Mouse (Mus musculus) ES-E14 (cell line): ENCODE data around the gene Hk1. TPM values are rescaled to one million over a fixed set of nuclear protein-coding genes. Genes with fewer than 3 reads are reported as not detected.

Experiments used
- DNase-seq: peaks from one replicate; pipeline ENCODE4 v3.0.0-alpha.2; 2013; ENCODE audit warnings: low read depth, low spot score
- H3K27ac ChIP-seq: 2 replicates; pipeline ENCODE4 v1.5.1; 2012; ENCODE audit warnings: low read depth, mild to moderate bottlenecking, low read length, moderate library complexity, mixed read lengths; ENCODE audit not compliant: poor library complexity, insufficient read depth, severe bottlenecking
- H3K36me3 ChIP-seq: 2 replicates; pipeline ENCODE4 v1.6.1; 2012; ENCODE audit warnings: mild to moderate bottlenecking, low read length, moderate library complexity, mixed read lengths; ENCODE audit not compliant: control insufficient read depth, poor library complexity, insufficient read depth, severe bottlenecking
- H3K4me1 ChIP-seq, 2 experiments: fragments of 150-350 bp in 1 of 2; sonication (generic) in 1 of 2; 2 replicates each; pipeline ENCODE4 v1.6.1; 2012; ENCODE audit warnings: low read length in 2 of 2, mild to moderate bottlenecking in 1 of 2, mixed read lengths in 1 of 2; ENCODE audit not compliant: control insufficient read depth in 2 of 2, insufficient read depth in 2 of 2, poor library complexity in 1 of 2
- H3K4me3 ChIP-seq, 2 experiments: fragments of 150-350 bp in 1 of 2; sonication (generic) in 1 of 2; 2 replicates each; pipeline ENCODE4 v1.5.1; 2012; ENCODE audit warnings: low read length in 2 of 2, low read depth in 1 of 2, mild to moderate bottlenecking in 1 of 2, mixed read lengths in 1 of 2; ENCODE audit not compliant: insufficient read depth in 1 of 2, poor library complexity in 1 of 2, severe bottlenecking in 1 of 2
- H3K9ac ChIP-seq: 2 replicates; pipeline ENCODE4 v1.6.1; 2012; ENCODE audit warnings: low read depth, mild to moderate bottlenecking, low read length, mixed read lengths; ENCODE audit not compliant: poor library complexity, insufficient read depth, severe bottlenecking
- H3K9me3 ChIP-seq: fragments of 150-350 bp; sonication (generic); 2 replicates; pipeline ENCODE4 v1.6.1; 2012; ENCODE audit warnings: low read depth, mild to moderate bottlenecking, low read length; ENCODE audit not compliant: control insufficient read depth, insufficient read depth
- CHD2 ChIP-seq: IDR thresholded peaks from 2 replicates; pipeline ENCODE4 v1.6.1; 2014; ENCODE audit warnings: mild to moderate bottlenecking, low read depth, low read length, inconsistent platforms
- HCFC1 ChIP-seq: IDR thresholded peaks from 2 replicates; pipeline ENCODE4 v1.6.1; 2012; ENCODE audit warnings: low read length, inconsistent platforms, borderline replicate concordance; ENCODE audit not compliant: insufficient read depth
- MAFK ChIP-seq: IDR thresholded peaks from 2 replicates; pipeline ENCODE4 v1.6.1; 2014; ENCODE audit warnings: mild to moderate bottlenecking, low read depth, low read length, inconsistent platforms; ENCODE audit not compliant: insufficient read depth
- ZC3H11A ChIP-seq: IDR thresholded peaks from 2 replicates; pipeline ENCODE4 v1.6.1; 2012; ENCODE audit warnings: low read depth, mild to moderate bottlenecking, inconsistent platforms, low read length, borderline replicate concordance
- ZNF384 ChIP-seq: IDR thresholded peaks from 2 replicates; pipeline ENCODE4 v1.6.1; 2012; ENCODE audit warnings: low read depth, low read length, inconsistent platforms
- in situ Hi-C, 2 experiments: fragments of 600-800 bp; cut with MboI; formaldehyde crosslinking; loops; one replicate each; pipeline ENCODE4 v1.15.1; 2025; ENCODE audit warnings: low sequenced_read_pairs in 2 of 2, inconsistent platforms in 1 of 2; ENCODE audit not compliant: unreplicated experiment in 2 of 2
- total RNA-seq: library from RNA; depleted of rRNA; stranded (reverse); fragments of 300-350 nt; gene quantifications from 2 replicates; pipeline ENCODE4 v1.2.3, GENCODE M21; 2012

The Hk1 gene
- total RNA-seq, 1 experiment = 18.8 TPM

DNA sequence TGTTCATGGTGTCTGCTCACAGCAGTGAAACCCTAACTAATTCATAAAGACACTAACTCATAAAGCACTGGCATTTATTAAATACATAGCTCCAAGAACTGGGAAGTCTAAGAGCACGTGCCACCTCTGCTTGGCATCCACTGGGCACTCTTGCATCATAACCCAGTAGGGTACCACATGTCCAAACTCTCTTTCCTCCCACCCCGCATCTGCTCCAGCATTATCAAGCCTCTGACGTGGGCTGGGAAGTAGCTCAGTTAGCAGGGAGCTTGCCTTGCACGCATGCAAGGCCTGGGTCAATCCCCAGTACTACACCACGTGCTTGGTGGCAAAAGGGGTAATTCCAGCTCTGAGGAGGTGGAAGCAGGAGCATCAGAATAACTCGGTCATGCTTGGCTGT, 143.5 kb downstream of the Hk1 start:
- TF ChIP-seq CHD2 = no peak
- TF ChIP-seq HCFC1 = no peak
- no peak for TF ChIP-seq MAFK
- TF ChIP-seq ZC3H11A = no peak
- no peak for TF ChIP-seq ZNF384
- no peak for DNase-seq
- H3K4me3 ChIP-seq = no peak overlapping the region
- in situ Hi-C loops = no loop called here
- no peaks in the 10 kb centered on the region for H3K9me3 ChIP-seq
- no peaks in the 10 kb centered on the region for H3K36me3 ChIP-seq
- H3K27ac ChIP-seq = no peak overlapping the region
- no peak overlapping the region for H3K9ac ChIP-seq
- H3K4me1 ChIP-seq = peaks cover 12 to 15% of the 10 kb centered on the region in 2 experiments; a peak in 3 of 4 replicates

DNA sequence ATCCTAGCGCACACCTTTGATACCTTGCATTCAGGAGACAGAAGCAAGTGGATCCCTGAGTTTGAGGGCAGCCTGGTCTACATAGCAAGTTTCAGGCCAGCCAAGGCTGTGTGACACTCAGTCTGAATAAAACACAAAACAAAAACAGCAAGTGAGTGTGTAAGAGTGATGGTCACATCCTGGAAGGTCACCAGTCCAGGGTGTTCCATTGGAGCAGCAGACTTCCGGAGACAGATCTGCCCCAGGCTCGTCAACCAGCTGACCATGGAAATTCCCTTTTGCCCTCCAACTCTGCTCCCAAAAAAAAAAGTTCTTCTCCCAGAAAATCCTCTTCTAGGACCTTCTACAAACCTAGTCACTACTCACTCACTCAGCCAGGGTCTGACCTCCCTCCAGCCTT, 147.9 kb downstream of the Hk1 start:
- TF ChIP-seq ZC3H11A (no peak), MAFK (no peak), HCFC1 (no peak), ZNF384 (no peak), CHD2 (no peak)
- in situ Hi-C loops = no loop called here
- Histone ChIP-seq H3K4me1 (peaks cover 12% of the 10 kb centered on the region in 2 experiments; a peak in 3 of 4 replicates), H3K4me3 (no peak overlapping the region), H3K9me3 (no peaks in the 10 kb centered on the region), H3K27ac (no peak overlapping the region), H3K9ac (no peak overlapping the region), H3K36me3 (no peaks in the 10 kb centered on the region)
- DNase-seq = no peak

DNA sequence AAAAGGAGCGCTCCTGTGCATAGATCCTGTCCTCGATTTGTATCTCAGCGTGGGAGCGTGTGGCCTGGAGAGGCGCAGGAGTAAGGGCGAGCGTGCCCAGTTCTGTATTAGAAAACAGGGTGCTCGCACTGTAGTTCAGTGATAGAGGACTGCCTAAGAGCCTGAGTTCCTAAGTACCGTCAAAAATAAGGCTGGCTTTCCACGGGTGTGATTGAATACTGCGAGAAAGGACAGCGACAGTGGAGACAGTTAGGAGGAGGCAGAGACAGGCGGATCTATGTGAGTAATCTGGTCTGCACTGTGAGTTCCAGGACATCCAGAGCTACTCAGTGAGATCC, 148.3 kb downstream of the Hk1 start:
- Histone ChIP-seq H3K9me3 (no peaks in the 10 kb centered on the region), H3K27ac (no peak overlapping the region), H3K4me3 (peak overlapping the region in 1 of 2 experiments; percentile 76; a peak in 1 of 4 replicates), H3K36me3 (no peaks in the 10 kb centered on the region), H3K9ac (no peak overlapping the region), H3K4me1 (peaks cover 12% of the 10 kb centered on the region in 2 experiments; a peak in 3 of 4 replicates)
- TF ChIP-seq MAFK (no peak), ZC3H11A (no peak), ZNF384 (no peak), CHD2 (no peak), HCFC1 (0 out of 2 replicates have a peak, but pooled peaks have one; percentile 11)
- DNase-seq = no peak
- in situ Hi-C loops = no loop called here

DNA sequence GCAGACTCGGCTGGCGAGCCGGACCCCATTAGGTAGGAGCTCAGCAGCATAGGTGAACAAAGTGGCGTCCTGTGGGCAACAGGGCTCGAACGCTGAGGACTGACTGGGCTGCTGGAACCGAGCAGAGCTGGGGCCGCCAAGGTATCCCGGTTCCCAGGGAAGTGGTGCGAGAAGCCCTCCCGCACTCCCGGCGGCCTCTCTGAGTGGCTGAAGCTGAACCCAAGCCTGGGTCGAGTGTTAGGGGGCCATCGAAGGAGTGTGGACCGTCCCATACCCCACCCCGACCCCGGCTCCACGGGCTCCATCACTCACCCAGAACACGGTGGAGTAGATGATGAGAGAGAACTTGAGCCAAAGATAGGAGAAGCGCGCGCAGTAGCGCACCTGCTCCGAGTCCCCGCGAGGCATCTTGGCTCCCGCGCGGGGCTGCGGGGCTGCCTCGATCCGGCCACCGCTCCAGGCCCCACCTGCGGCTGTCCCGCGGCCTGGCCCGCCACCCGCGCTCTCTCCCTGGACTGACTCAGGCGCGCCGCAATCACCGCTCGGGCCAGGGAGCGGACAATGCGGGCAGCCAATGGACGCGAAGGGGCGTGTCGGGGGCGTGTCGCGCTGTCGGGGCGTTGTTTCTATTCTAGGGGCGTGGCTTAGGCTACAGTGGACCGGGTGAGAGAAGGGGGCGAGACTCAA, 148.9 kb downstream of the Hk1 start, which contains the start of gene Tspan15:
Tspan15 (minus strand) TSS at position 544 of the 687 bp plus-strand sequence.
- in situ Hi-C loops = no loop called here
- Histone ChIP-seq H3K27ac (no peak within 1 kb of the TSS), H3K4me3 (peak within 1 kb of the TSS; percentile 72 to 76), H3K36me3 (no peaks in the 10 kb centered on the region), H3K9me3 (no peaks in the 10 kb centered on the region), H3K9ac (peak within 1 kb of the TSS; percentile 70), H3K4me1 (peaks cover 12% of the 10 kb centered on the region in 2 experiments; a peak in 3 of 4 replicates)
- DNase-seq = peak; percentile 81
- no peak for TF ChIP-seq MAFK
- TF ChIP-seq HCFC1 = peak; percentile 31; the same call in 1 of the 2 replicates
